Mouse (Mus musculus): ENCODE data around the gene Cldn11. TPM values are rescaled to one million over a fixed set of nuclear protein-coding genes. Genes with fewer than 3 reads are reported as not detected.
"Not testable (repeated sequence)": the region's sequence is repeated elsewhere in the genome, so short reads cannot be mapped to it uniquely, and the experiment has no call there.

Cldn11 gene
- polyA plus RNA-seq, 1 experiment from 2014 or later: 3.6 TPM

GRCm38 (mm10) chr3:31138454-31139424 lies 11.0 kb upstream of the Cldn11 start:
- Histone ChIP-seq H3K27me3 (ENCODE audit: insufficient read depth, low read length) (no peaks in the 10 kb centered on the region), H3K4me3 (ENCODE audit: low read depth, low read length) (no peak overlapping the region), H3K4me1 (ENCODE audit: insufficient read depth) (peaks cover 7% of the 10 kb centered on the region; the same call in 1 of the 2 replicates), H3K36me3 (ENCODE audit: insufficient read depth) (no peaks in the 10 kb centered on the region), H3K9ac (no peak overlapping the region), H3K27ac (ENCODE audit: low read depth) (no peak overlapping the region), H3K9me3 (ENCODE audit: low read depth, low read length) (no peaks in the 10 kb centered on the region), H3K4me2 (no peak overlapping the region)
- DNase-seq (peak; percentile 96), ATAC-seq (ENCODE audit: insufficient read depth) (no peak)
- TF ChIP-seq CTCF (IDR thresholded peaks at IDR 0.05; ENCODE audit: low read depth): peak; percentile 79
- 56% methylated on average over 13 of the region's 13 CpGs for WGBS

- Histone ChIP-seq H3K9me3 (ENCODE audit: low read depth, low read length) (no peaks in the 10 kb centered on the region), H3K27me3 (ENCODE audit: insufficient read depth, low read length) (peaks cover 1% of the 10 kb centered on the region; the same call in 1 of the 2 replicates), H3K9ac (no peak overlapping the region), H3K4me2 (no peak overlapping the region), H3K27ac (ENCODE audit: low read depth) (no peak overlapping the region), H3K36me3 (ENCODE audit: insufficient read depth) (no peaks in the 10 kb centered on the region), H3K4me3 (ENCODE audit: low read depth, low read length) (no peak overlapping the region), H3K4me1 (ENCODE audit: insufficient read depth) (no peaks in the 10 kb centered on the region)
- 77% methylated on average over 4 of the region's 4 CpGs for WGBS
- DNase-seq (no peak), ATAC-seq (ENCODE audit: insufficient read depth) (no peak)
- no peak for TF ChIP-seq CTCF (IDR thresholded peaks at IDR 0.05; ENCODE audit: low read depth)
These were observed 8.1 kb upstream of the Cldn11 start for GRCm38 (mm10) chr3:31141621-31142020.

- not testable (repeated sequence) for H3K4me3 ChIP-seq (ENCODE audit: low read depth, low read length); H3K4me1 ChIP-seq (ENCODE audit: insufficient read depth); H3K4me2 ChIP-seq; ATAC-seq (ENCODE audit: insufficient read depth); H3K27ac ChIP-seq (ENCODE audit: low read depth); DNase-seq; H3K9me3 ChIP-seq (ENCODE audit: low read depth, low read length); H3K9ac ChIP-seq; H3K36me3 ChIP-seq (ENCODE audit: insufficient read depth)
- H3K27me3 ChIP-seq (ENCODE audit: insufficient read depth, low read length): peaks cover 14% of the 10 kb centered on the region
- 80% methylated on average over 11 of the region's 11 CpGs for WGBS
These were observed 4.5 kb upstream of the Cldn11 start for GRCm38 (mm10) chr3:31145222-31145621.

- Histone ChIP-seq H3K4me2 (0 out of 2 replicates have a peak overlapping the region, but pooled peaks have one; percentile 29), H3K4me3 (ENCODE audit: low read depth, low read length) (no peak overlapping the region), H3K27ac (ENCODE audit: low read depth) (no peak overlapping the region), H3K4me1 (ENCODE audit: insufficient read depth) (no peaks in the 10 kb centered on the region), H3K27me3 (ENCODE audit: insufficient read depth, low read length) (peaks cover 17% of the 10 kb centered on the region), H3K36me3 (ENCODE audit: insufficient read depth) (no peaks in the 10 kb centered on the region), H3K9ac (no peak overlapping the region), H3K9me3 (ENCODE audit: low read depth, low read length) (no peaks in the 10 kb centered on the region)
- TF ChIP-seq CTCF (IDR thresholded peaks at IDR 0.05; ENCODE audit: low read depth): peak; percentile 87
- DNase-seq (peak; percentile 97), ATAC-seq (ENCODE audit: insufficient read depth) (peak; percentile 79)
- WGBS: 10% methylated on average over 14 of the region's 14 CpGs
These were observed 4.0 kb upstream of the Cldn11 start for GRCm38 (mm10) chr3:31145641-31146290.

- peaks cover 17% of the 10 kb centered on the region for H3K27me3 ChIP-seq (ENCODE audit: insufficient read depth, low read length)
- DNase-seq (no peak), ATAC-seq (ENCODE audit: insufficient read depth) (no peak)
- H3K4me1 ChIP-seq (ENCODE audit: insufficient read depth): no peaks in the 10 kb centered on the region
- H3K9me3 ChIP-seq (ENCODE audit: low read depth, low read length): no peaks in the 10 kb centered on the region
- TF ChIP-seq CTCF (IDR thresholded peaks at IDR 0.05; ENCODE audit: low read depth): no peak
- H3K4me2 ChIP-seq: no peak overlapping the region
- no peak overlapping the region for H3K27ac ChIP-seq (ENCODE audit: low read depth)
- WGBS: 72% methylated on average over 7 of the region's 7 CpGs
- no peak overlapping the region for H3K4me3 ChIP-seq (ENCODE audit: low read depth, low read length)
- no peak overlapping the region for H3K9ac ChIP-seq
- H3K36me3 ChIP-seq (ENCODE audit: insufficient read depth): no peaks in the 10 kb centered on the region
These were observed 1.1 kb upstream of the Cldn11 start for GRCm38 (mm10) chr3:31148595-31148994.

- Histone ChIP-seq H3K27ac (ENCODE audit: low read depth) (no peak overlapping the region), H3K4me3 (ENCODE audit: low read depth, low read length) (no peak overlapping the region), H3K4me2 (no peak overlapping the region), H3K27me3 (ENCODE audit: insufficient read depth, low read length) (peaks cover 14% of the 10 kb centered on the region), H3K9ac (no peak overlapping the region), H3K9me3 (ENCODE audit: low read depth, low read length) (no peaks in the 10 kb centered on the region), H3K4me1 (ENCODE audit: insufficient read depth) (no peaks in the 10 kb centered on the region), H3K36me3 (ENCODE audit: insufficient read depth) (no peaks in the 10 kb centered on the region)
- WGBS: 36% methylated on average over 6 of the region's 6 CpGs
- TF ChIP-seq CTCF (IDR thresholded peaks at IDR 0.05; ENCODE audit: low read depth): no peak
- ATAC-seq (ENCODE audit: insufficient read depth) (no peak), DNase-seq (no peak)
These were observed 2.4 kb downstream of the Cldn11 start for GRCm38 (mm10) chr3:31152108-31152507.

- Histone ChIP-seq H3K27me3 (ENCODE audit: insufficient read depth, low read length) (no peaks in the 10 kb centered on the region), H3K27ac (ENCODE audit: low read depth) (no peak overlapping the region), H3K4me1 (ENCODE audit: insufficient read depth) (no peaks in the 10 kb centered on the region), H3K4me2 (no peak overlapping the region), H3K9ac (no peak overlapping the region), H3K36me3 (ENCODE audit: insufficient read depth) (no peaks in the 10 kb centered on the region), H3K4me3 (ENCODE audit: low read depth, low read length) (no peak overlapping the region), H3K9me3 (ENCODE audit: low read depth, low read length) (no peaks in the 10 kb centered on the region)
- DNase-seq: no peak
- no peak for TF ChIP-seq CTCF (IDR thresholded peaks at IDR 0.05; ENCODE audit: low read depth)
- WGBS: 66% methylated on average over 3 of the region's 3 CpGs
- ATAC-seq (ENCODE audit: insufficient read depth): no peak
These were observed 6.4 kb downstream of the Cldn11 start for GRCm38 (mm10) chr3:31156126-31156525.
